Mouse (Mus musculus): ENCODE data around the gene D630023F18Rik.

Gene D630023F18Rik

DNA sequence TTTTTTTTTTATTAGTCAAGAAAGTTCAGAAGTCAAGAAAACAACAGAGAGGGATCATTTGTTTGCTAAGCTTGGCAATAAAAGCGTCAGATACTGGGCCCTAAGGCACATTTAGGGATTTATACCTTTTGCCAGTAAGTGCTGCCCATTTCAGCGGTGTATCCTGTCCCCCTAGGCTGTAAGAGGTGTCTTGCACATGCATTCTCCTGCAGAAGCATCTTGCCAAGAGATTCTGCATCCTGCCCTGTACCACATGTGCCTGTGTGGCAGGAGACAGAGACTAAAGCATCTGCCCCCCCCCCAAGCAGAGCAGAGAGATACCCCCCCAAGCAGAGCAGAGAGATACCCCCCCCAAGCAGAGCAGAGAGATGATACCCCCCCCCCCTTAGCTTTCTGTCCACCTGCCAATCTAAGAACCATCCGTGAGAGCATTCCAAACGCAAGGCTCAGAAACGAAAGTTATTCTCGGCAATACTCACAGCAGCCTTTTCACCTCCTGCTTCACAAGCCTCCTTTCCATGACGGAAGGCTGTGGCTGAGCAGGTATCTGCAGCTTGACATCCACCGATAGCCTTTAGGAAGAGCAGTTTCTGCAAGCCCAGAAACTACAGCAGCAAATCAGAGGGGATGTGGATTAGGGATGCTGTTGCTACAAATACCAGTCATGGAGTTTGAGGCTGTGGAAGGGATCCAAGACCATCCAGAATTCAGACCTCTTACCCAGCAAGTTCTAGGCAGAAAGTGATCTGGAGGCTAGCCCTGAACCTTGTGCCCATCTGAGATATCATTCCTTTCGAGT, at the start of gene D630023F18Rik:
Gene D630023F18Rik, minus strand, starts transcription at position 641 of the 799 bp plus-strand sequence.
- no peak for DNase-seq (ENCODE audit: low spot score)

DNA sequence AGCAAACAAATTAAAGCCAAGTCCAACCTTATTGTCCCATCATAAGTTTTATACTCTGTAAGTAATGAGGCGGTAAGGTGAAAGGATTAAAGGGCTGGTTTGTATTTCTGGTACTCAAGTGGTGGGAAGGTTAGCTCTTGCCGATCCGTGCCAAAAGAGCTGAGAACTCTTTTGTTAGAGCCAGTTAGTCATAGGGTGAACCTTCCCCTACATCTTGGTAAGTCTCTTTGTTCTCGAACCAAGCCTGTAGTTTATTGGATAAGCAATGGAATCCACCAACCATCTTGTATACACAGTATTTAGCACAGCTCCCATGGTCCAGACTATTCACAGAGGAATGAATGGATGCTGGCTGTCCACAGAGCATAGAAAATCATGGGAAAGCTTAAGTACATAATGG, 48.6 kb upstream of the D630023F18Rik start:
- DNase-seq (ENCODE audit: low spot score) = no peak

DNA sequence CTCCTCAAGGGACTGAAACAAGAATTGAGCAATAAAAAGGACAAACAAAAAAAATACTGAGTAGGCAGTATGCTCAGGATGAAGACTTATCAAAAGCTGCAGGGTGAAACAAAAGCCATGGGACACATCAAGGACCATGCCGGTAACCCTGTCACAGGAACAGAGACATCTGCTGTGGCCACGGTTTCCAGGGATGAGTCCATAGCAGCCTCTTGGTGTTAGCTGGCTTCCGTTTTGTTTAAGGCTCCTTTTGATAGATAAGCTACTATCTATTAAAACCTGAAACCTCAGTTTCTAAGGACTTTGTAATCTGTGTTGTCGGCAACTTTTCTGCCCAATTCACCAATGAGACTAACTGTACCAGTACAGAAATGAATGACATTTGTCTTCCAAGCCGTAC, 46.9 kb upstream of the D630023F18Rik start:
- DNase-seq (ENCODE audit: low spot score) = no peak

DNA sequence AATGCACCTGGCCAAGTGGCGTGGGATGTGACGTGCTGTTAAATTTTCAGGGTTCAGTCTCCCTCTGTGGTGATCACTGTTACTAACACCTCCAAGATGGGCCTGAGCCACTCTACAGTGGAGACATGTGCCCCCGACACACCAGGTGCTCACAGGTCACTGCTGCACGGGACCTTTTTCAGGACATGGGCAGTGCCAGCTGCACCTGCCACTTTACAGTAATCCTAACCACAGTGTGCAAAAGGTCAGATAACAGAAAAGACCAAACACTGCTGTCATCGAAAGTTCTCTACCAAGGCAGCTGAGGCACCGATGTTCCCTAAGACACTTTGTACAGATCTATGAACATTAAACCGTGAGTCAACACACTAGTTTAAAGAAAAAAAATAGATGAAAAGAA, 46.5 kb upstream of the D630023F18Rik start:
- no peak for DNase-seq (ENCODE audit: low spot score)

DNA sequence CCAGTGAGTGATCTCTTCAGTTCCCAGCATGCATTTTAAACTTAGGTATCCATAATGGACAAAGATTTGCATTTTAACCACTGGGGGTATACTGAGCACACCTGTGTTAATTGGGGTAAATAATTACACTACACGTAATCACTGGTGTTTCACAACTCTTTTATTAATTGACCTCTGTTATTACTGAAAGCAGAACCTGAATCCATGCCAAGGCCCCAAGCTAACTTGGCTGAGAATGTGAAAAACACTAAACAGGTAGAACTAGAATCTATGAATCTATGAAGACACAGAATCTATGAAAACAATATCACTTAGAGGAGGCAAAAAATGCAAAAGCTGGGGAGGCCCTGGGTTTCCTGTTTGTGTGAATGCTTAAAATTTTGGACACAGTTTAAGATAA, 44.5 kb upstream of the D630023F18Rik start:
- no peak for DNase-seq (ENCODE audit: low spot score)

DNA sequence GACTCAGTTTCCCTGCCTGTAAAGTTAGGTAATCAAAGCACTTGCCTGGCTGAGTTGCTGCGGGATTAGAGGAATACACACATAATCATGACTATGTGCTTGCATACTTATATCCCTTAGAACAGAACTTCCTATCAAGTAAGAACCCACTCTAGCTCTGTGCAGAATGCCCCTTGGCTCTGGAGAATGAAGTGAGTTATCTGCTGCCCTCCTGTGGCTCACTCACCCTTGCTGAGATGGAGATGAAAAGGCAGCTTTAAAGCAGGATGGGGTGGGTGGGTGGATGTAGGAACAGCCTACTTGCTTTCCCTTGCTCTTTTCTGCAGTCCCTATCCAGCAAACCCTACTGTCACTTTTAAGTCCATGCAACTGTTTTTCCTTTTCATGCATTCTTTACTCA, 39.2 kb upstream of the D630023F18Rik start:
- no peak for DNase-seq (ENCODE audit: low spot score)

DNA sequence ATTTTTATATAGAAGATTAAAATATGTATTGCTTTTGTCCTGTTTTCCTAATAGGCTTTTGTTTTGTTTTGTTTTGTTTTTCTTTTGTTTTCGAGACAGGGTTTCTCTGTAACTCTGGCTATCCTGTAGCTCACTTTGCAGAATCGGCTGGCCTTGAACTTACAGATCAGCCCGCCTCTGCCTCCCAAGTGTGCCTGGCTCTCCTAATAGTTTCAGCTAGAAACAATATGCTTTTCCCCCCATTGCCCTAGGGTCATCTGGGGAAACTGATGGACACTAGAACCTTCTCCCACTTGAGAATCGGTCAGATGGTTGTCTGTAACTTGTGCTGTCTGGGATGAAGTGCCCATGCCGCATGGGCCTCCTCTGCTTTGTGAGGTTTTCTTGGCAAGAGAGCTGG, 33.1 kb upstream of the D630023F18Rik start:
- no peak for DNase-seq (ENCODE audit: low spot score)

DNA sequence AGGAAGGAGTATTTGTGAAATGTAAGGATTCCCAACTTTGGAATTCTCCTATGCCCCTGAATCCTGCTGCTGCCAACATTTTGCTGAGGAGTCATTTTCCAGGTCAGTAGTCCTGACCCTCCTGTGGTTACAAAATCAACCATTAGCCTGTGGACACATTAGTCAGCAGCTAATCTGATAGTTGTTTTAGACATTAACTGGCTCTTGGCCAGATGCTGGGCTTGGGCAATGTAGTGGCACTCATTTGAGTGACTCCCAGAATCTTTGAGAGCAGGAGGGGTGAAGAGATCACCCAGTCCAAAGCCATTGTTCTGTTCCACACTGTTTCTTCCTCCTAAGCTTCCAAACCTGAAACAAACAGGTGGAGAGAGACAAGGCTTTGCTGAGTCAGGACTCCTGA, 31.8 kb upstream of the D630023F18Rik start:
- DNase-seq (ENCODE audit: low spot score) = peak; percentile 66

DNA sequence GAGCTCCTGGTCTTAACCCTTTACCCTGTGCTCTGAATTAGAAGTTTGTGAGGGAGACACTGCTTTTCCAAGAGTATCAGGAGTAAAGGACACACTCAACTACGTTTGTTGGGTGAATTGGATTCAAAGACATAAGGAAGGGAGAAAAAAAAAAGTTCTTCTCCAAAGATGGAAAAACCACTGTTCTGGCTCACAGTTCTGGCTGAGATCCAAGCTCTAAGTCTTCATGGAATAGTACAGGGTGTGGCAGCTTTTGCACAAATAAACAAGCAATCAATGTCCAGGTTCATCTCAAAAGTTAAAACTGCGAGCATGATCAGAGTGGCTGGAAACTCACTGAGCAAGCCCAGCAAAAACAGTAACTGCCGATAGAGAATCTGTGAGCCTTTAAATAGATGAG, 25.0 kb upstream of the D630023F18Rik start:
- DNase-seq (ENCODE audit: low spot score) = no peak

DNA sequence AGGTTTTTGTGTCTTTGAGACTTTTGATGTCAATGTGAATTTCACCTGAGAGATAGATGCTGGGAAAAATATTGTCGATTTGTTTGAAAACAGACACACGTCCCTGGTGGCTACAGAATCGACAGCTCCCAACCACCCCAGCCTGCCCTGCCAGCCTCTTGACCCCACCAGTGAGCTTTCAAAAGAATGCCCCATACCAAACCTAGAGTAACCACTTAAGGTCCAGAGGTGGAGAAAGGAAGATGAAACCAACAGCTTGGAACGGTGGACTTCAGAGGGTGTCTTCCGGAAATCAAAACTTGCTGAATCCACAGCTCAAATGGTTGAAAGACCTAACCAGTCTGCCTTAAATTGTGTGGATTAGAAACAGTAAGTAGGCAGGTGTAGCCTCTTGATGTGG, 24.3 kb upstream of the D630023F18Rik start:
- no peak for DNase-seq (ENCODE audit: low spot score)

DNA sequence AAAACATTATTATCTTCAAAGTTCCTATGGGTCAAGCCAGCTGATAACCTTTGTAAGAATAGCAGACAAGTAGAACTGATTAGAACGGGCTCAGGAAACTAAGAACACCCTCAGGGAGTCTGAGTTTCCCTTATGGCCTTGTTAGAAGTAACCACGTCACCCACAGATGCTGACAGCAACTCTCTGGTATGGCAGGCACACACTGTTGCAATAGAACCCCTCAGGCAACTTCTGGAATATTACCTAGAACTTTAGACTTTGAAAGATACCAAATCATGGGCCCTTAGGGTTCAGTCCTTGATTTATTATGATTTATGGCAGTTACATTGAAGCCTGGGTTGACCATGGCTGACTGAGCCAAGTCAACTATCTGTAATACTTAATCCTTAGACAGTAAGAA, 23.6 kb upstream of the D630023F18Rik start:
- DNase-seq (ENCODE audit: low spot score) = no peak

DNA sequence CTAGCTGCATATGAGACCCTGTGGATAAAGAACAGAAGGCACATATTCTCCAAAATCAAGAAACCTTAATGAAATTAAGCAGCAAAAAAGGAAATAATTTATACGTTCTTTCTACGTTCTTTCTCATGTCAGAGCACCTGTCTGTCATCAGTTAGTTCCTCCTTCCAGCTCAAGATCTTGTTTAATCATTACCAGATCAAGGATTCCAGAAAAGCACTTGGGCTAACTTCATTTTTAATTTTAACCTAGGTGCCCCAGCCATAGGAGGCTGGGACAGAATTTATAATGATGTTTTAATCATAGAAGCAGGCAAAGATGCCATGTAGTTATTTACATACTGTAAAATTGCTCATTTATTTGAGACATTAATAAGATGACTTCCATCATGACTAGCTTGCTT, 21.8 kb upstream of the D630023F18Rik start:
- no peak for DNase-seq (ENCODE audit: low spot score)

DNA sequence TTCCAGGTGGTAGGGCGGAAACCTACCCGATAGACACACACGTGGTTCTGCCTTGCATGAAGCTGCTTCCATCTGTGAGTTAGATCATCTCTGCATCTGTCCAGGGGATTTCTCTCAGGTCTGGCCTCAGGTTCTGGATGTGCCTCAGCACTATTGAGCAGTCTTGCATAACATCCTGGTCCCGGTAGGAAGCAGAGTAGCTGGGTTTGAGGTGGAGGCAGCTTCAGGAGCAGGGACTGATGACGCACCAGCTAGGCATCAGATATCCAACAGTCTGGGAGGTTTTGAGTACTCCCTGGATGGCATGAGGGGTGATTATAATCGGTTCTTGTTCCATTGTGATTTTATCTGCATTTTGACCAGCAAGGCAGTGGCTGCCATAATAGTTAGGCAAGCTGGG, 14.5 kb upstream of the D630023F18Rik start:
- no peak for DNase-seq (ENCODE audit: low spot score)

DNA sequence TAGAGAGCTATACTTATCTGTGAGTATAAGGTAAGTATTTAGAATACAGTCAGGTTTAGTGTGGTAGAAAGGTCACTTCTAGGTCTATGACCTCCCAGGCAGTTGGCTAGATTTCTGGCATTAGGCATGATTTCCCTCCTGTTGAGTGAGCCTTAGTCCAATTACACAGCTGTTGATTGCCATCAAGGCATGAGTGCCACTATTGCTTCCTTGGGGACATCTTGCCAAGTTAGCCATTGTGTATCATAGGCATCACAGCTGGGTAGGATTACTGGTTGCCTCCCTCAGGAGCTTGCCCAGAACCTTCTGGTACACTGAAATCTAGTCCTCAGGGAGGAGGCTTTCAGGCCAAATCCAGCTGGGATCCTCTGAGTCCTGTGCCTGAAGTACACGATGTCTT, 9.8 kb upstream of the D630023F18Rik start:
- DNase-seq (ENCODE audit: low spot score) = no peak

DNA sequence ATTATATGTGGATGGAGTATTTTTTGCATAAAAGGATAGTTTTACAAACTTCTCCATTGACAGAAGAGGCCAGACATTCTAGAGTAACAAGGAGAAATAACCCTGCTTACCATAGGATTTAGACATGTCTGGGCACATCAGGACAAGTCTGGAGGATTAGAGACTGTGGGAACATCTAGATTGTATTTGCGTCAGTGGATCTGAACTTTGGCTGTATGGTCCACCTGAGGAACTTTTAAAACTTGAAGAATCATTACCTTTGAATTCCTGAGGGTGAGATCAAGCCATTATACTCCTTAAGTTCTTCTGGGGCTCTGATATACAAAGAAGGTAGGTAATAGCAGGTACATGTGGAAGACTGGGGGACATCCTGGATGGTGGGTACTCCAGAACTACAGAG, 8.7 kb upstream of the D630023F18Rik start:
- no peak for DNase-seq (ENCODE audit: low spot score)

DNA sequence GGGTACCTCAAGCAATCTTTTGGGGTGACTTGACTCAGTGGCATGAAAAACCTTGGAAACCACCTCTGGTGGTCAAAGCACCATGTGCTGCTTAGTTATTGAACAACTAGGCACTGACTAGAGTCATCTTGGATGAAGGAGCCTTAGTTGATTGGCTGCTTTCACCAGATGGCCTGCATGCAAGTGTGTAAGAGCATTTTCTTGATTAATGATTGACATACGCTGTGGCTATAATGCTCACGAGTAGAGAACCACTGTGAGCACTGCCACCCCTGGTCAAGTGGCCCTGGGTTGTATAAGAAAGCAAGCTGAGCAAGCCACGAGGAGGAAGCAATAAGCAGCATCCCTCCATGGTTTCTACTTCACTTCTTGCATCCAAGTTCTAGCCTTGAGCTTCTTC, 7.2 kb upstream of the D630023F18Rik start:
- DNase-seq (ENCODE audit: low spot score) = peak; percentile 60

DNA sequence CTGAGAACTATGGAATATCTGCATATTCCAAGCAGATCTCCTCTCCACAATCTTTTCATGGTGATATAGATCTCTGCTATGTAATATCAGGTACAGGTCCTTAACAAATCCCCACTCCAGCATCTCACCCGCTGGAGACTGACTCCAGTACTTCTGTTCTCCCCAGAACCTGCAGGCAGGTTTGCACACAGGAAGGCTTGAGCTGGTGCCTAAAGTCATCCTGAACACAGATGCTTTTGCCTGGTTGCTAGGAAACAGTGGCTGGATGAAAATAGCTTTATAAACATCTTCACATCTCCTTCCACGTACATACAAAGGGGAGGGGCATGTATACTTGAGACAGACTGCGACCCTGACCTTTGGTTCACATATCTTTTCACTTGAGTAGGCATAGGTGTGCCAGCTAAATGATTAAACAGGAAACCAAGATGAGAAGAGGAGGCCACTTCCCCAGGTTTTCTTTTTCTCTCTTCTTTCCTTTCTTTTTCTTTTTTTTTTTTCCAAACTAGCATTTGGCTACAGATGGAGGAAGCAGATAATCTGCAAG, 6.7 kb upstream of the D630023F18Rik start:
- DNase-seq (ENCODE audit: low spot score) = peak; percentile 55

DNA sequence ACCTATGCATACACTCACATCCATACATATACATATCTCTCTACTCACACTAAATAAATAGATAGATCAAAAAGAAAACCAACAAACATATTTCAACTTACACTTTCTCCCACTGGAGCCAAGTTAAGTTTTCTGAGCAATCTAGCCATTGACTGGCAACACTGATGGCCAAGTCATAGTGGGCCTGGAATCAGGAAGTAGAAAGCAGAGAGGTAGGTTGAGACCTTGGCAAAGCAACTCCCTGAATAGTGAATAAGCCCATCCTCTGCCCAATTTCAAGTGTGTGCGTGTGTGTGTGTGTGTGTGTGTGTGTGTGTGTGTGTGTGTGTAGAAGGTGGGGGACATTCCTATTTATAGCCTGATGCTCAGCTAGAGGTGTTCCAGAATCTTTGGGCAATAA, 3.6 kb downstream of the D630023F18Rik start, which contains the start of gene Gm28845:
Gene Gm28845, minus strand, starts transcription at position 121 of the 400 bp plus-strand sequence.
- DNase-seq (ENCODE audit: low spot score) = no peak

DNA sequence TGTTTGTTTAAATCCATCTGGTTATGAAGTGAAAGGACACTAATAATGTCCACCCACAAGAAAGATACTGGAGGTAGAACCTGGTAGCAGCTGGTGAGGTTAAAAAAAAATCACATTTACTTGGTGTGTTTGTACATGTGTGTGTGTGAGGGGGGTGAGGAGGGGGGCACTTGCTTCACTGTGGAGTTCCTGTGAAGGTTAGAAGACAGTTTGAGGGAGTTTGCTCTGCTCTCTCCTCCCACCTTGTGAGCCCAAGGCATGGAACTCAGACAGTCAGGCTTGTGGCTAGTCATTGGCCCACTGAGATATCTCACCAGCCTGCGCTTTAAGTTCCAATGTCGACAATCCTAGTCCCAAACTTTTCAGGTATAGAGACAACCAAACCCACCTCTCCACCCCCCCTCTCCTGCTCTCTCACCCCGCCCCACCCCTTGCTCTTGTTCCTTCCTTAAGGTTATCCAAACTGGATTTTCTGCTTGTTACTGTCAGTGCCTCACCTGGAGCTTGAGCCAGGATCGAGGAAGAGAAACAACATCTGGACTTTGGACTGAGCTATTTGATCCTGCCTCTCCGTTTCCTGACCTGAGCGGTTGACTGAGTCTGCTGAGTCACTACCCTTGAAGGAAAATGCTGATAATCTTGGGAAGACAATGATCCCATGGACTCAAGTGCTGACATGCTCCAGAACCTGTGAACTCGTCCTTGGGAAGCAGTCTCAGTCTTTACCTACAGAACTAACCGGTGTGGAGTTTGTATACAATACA, 4.7 kb downstream of the D630023F18Rik start:
- DNase-seq (ENCODE audit: low spot score) = peak; percentile 85

DNA sequence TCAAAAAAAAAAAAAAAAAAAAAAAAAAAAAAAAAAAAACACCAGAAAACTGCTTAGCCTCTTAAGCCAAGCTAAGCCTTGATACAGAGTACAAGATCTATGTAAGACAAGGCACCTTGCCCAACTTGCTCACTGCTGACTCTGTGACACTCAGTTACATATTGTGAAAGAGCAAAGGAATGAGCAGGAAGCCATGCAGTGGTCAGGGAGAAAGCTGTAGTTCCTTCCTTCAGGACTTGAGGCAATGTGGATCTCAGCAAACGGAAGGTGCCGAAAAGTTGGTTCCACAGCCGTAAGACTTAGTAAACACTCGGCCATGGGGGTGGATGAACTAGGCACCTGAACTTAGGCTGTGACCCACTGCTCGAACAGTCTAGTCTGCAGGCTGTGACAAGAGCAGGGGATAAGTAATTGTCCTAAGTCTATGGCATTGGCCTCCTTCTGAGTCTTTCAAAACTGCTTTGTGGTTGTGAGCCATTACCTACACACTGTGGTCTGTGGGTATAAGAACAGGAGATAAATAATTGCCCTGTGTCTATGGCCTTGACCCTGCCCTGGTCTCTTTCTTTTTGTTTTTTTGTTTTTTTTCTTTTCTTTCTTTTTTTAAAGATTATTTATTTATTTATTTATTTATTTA, 9.4 kb downstream of the D630023F18Rik start:
- peak; percentile 57 for DNase-seq (ENCODE audit: low spot score)

DNA sequence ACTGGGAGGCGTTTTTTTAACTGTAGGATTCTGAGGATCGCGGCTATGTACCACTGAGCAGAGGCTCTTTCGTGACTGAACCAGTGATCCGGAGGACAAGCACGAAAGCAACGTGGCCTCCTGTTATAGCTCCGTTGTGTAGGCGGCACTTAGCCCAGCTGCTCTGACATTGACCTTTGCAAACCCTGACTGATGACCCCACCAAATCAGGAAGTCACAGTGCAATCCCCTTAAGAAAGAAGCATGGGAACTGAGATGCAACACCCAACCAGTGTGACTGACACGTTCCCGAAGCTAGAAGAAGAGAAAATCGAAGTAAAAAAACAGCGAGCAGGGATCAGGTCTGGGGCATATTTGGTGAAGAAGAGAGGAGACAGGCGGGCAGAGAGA, 10.2 kb downstream of the D630023F18Rik start:
- peak; percentile 15 for DNase-seq (ENCODE audit: low spot score)

DNA sequence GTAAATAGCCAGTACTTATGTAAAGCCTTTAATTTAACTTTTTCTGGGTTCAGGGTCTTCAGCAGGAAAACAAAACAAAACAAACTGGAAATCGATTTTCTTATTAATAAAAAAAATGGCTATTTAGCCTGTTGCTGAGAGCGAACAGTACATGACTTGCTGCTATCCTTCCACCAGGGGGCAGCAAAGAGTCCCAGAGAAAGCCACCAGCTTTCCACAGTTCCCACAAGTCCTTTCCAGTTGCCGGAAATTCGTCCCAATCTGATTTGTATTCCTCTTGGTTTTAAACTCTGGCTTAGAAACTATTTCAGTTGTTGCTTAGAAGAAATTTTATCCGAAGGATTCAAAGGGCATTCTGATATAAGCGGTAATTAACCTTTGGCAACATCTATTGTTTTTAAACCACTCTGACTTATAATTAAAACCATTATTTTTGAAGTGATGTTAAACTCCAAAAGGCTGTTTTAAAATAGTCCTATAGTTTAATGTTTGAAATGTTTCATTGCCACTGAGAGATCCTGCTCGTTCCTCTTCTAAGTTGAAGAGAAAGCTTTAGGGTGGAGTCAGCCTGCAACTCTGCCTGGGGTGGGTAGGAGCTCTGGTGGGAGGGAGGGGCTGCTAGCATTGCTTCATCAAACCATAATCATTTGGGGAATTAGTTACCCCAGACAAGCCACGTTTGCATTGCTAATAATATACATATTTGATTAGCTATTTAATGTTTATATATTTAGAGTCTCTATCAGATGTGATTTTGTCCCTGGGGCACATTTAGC, 10.8 kb downstream of the D630023F18Rik start:
- peak; percentile 76 for DNase-seq (ENCODE audit: low spot score)
